Mouse (Mus musculus) hindbrain, embryonic 10.5 days (tissue): ENCODE measurements at regions not wholly inside any gene's neighbourhood (a gene's known extent, or its start where the extent isn't known, plus 50 kb on each side); places are given as distances from the start of the nearest gene placed in this dataset.

ENCODE experiments used
- DNase-seq: peaks from one replicate; pipeline ENCODE4 v3.0.0-alpha.2; 2017; ENCODE audit warnings: low spot score
- H3K27ac ChIP-seq: fragments of 300-500 bp; sonication (generic); 2 replicates; pipeline ENCODE4 v1.5.1; 2016; ENCODE audit warnings: mild to moderate bottlenecking, moderate library complexity
- H3K27me3 ChIP-seq: fragments of 300-500 bp; sonication (generic); 2 replicates; pipeline ENCODE4 v1.6.1; 2016; ENCODE audit warnings: mild to moderate bottlenecking; ENCODE audit not compliant: poor library complexity, insufficient read depth, severe bottlenecking
- H3K36me3 ChIP-seq: fragments of 300-500 bp; sonication (generic); 2 replicates; pipeline ENCODE4 v1.6.1; 2016; ENCODE audit warnings: mild to moderate bottlenecking, moderate library complexity
- H3K4me1 ChIP-seq: fragments of 300-500 bp; sonication (generic); replicated peaks from 2 replicates; pipeline ENCODE4 v1.6.1; 2016; ENCODE audit warnings: mild to moderate bottlenecking
- H3K4me3 ChIP-seq: fragments of 300-500 bp; sonication (generic); 2 replicates; pipeline ENCODE4 v1.5.1; 2016; ENCODE audit warnings: mild to moderate bottlenecking, moderate library complexity
- H3K9me3 ChIP-seq: fragments of 300-500 bp; sonication (generic); 2 replicates; pipeline ENCODE4 v1.6.1; 2016; ENCODE audit warnings: mild to moderate bottlenecking, moderate library complexity
- WGBS: fragments of 180-500 bp; shearing (Covaris S2); methylation state at CpG from one replicate; pipeline ENCODE4 v1.1.7; 2016; 5-methylcytosine and 5-hydroxymethylcytosine counted together

GRCm38 (mm10) chr5:75850855-75851254, 127.4 kb downstream of the Kdr start:
- H3K36me3 ChIP-seq, result no peaks in the 10 kb centered on the region
- no peaks in the 10 kb centered on the region for H3K9me3 ChIP-seq
- no peak overlapping the region for H3K4me3 ChIP-seq
- 0 out of 2 replicates have a peak, but pooled peaks cover 3% of the 10 kb centered on the region for H3K27me3 ChIP-seq
- H3K4me1 ChIP-seq, result peaks cover 20% of the 10 kb centered on the region
- H3K27ac ChIP-seq, result no peak overlapping the region
- no peak for DNase-seq
- WGBS, result 67% methylated on average over 4 of the region's 4 CpGs

- Histone ChIP-seq H3K4me1 (peaks cover 26% of the 10 kb centered on the region), H3K27me3 (0 out of 2 replicates have a peak, but pooled peaks cover 3% of the 10 kb centered on the region), H3K9me3 (no peaks in the 10 kb centered on the region), H3K27ac (no peak overlapping the region), H3K36me3 (no peaks in the 10 kb centered on the region), H3K4me3 (no peak overlapping the region)
- 88% methylated on average over 6 of the region's 6 CpGs for WGBS
- DNase-seq, result no peak
These were observed 130.3 kb downstream of the Kdr start for GRCm38 (mm10) chr5:75847966-75848365.

GRCm38 (mm10) chr5:75847341-75847740, 130.9 kb downstream of the Kdr start:
- H3K4me3 ChIP-seq, result no peak overlapping the region

GRCm38 (mm10) chr5:75846016-75846415, 132.2 kb downstream of the Kdr start:
- Histone ChIP-seq H3K27ac (no peak overlapping the region), H3K4me3 (no peak overlapping the region), H3K4me1 (peaks cover 26% of the 10 kb centered on the region), H3K36me3 (no peaks in the 10 kb centered on the region), H3K27me3 (no peaks in the 10 kb centered on the region), H3K9me3 (no peaks in the 10 kb centered on the region)
- no peak for DNase-seq
- 43% methylated on average over 3 of the region's 3 CpGs for WGBS

More at GRCm38 (mm10) chr5:75847341-75847740, 130.9 kb downstream of the Kdr start:
- H3K27ac ChIP-seq, result no peak overlapping the region
- H3K36me3 ChIP-seq, result no peaks in the 10 kb centered on the region
- 0 out of 2 replicates have a peak, but pooled peaks cover under 1% of the 10 kb centered on the region for H3K27me3 ChIP-seq
- H3K4me1 ChIP-seq, result peaks cover 26% of the 10 kb centered on the region
- WGBS, result 69% methylated on average over 3 of the region's 3 CpGs
- H3K9me3 ChIP-seq, result no peaks in the 10 kb centered on the region
- no peak for DNase-seq

GRCm38 (mm10) chr5:75843807-75844206, 134.5 kb downstream of the Kdr start:
- Histone ChIP-seq H3K36me3 (no peaks in the 10 kb centered on the region), H3K4me1 (peaks cover 28% of the 10 kb centered on the region), H3K27ac (no peak overlapping the region), H3K4me3 (no peak overlapping the region), H3K27me3 (no peaks in the 10 kb centered on the region), H3K9me3 (no peaks in the 10 kb centered on the region)
- WGBS, result 72% methylated on average over 3 of the region's 3 CpGs
- no peak for DNase-seq

- DNase-seq, result no peak
- 88% methylated on average over 7 of the region's 7 CpGs for WGBS
- H3K9me3 ChIP-seq, result no peaks in the 10 kb centered on the region
- H3K4me1 ChIP-seq, result peaks cover 11% of the 10 kb centered on the region
- H3K36me3 ChIP-seq, result no peaks in the 10 kb centered on the region
- H3K27ac ChIP-seq, result no peak overlapping the region
- H3K4me3 ChIP-seq, result no peak overlapping the region
- H3K27me3 ChIP-seq, result no peaks in the 10 kb centered on the region
These were observed 137.8 kb downstream of the Kdr start for GRCm38 (mm10) chr5:75840421-75840820.

GRCm38 (mm10) chr5:75835556-75835961, 142.7 kb downstream of the Kdr start:
- Histone ChIP-seq H3K27ac (no peak overlapping the region), H3K9me3 (no peaks in the 10 kb centered on the region), H3K4me3 (0 out of 2 replicates have a peak overlapping the region, but pooled peaks have one; percentile 3), H3K4me1 (peaks cover 11% of the 10 kb centered on the region), H3K27me3 (no peaks in the 10 kb centered on the region), H3K36me3 (no peaks in the 10 kb centered on the region)
- DNase-seq, result peak; percentile 22
- WGBS, result 63% methylated on average over 20 of the region's 20 CpGs

- 72% methylated on average over 17 of the region's 17 CpGs for whole genome bisulfite sequencing
- Histone ChIP-seq H3K4me1 (peaks cover 12% of the 10 kb centered on the region), H3K36me3 (no peaks in the 10 kb centered on the region), H3K4me3 (0 out of 2 replicates have a peak overlapping the region, but pooled peaks have one; percentile 3), H3K9me3 (no peaks in the 10 kb centered on the region), H3K27me3 (no peaks in the 10 kb centered on the region), H3K27ac (no peak overlapping the region)
- no peak for DNase-seq
These were observed 143.3 kb downstream of the Kdr start for GRCm38 (mm10) chr5:75834766-75835555.

- WGBS, result 91% methylated on average over 5 of the region's 5 CpGs
- H3K4me3 ChIP-seq, result no peak overlapping the region
- H3K4me1 ChIP-seq, result peaks cover 15% of the 10 kb centered on the region
- no peaks in the 10 kb centered on the region for H3K27me3 ChIP-seq
- no peaks in the 10 kb centered on the region for H3K9me3 ChIP-seq
- no peaks in the 10 kb centered on the region for H3K36me3 ChIP-seq
- no peak overlapping the region for H3K27ac ChIP-seq
- DNase-seq, result no peak
These were observed 145.9 kb downstream of the Kdr start for GRCm38 (mm10) chr5:75832341-75832740.

GRCm38 (mm10) chr5:75829850-75830625, 148.2 kb downstream of the Kdr start:
- Histone ChIP-seq H3K27me3 (no peaks in the 10 kb centered on the region), H3K4me1 (peaks cover 10% of the 10 kb centered on the region), H3K9me3 (no peaks in the 10 kb centered on the region), H3K36me3 (no peaks in the 10 kb centered on the region), H3K4me3 (no peak overlapping the region), H3K27ac (no peak overlapping the region)
- 48% methylated on average over 6 of the region's 6 CpGs for WGBS
- DNase-seq, result no peak

GRCm38 (mm10) chr5:75828332-75828731, 149.9 kb downstream of the Kdr start:
- Histone ChIP-seq H3K27me3 (no peaks in the 10 kb centered on the region), H3K27ac (no peak overlapping the region), H3K36me3 (no peaks in the 10 kb centered on the region), H3K4me3 (no peak overlapping the region), H3K9me3 (no peaks in the 10 kb centered on the region), H3K4me1 (peaks cover 10% of the 10 kb centered on the region)
- DNase-seq, result no peak
- 91% methylated on average over 5 of the region's 5 CpGs for WGBS

GRCm38 (mm10) chr5:75826283-75827098, 151.8 kb downstream of the Kdr start:
- Histone ChIP-seq H3K27ac (no peak overlapping the region), H3K36me3 (no peaks in the 10 kb centered on the region), H3K9me3 (no peaks in the 10 kb centered on the region), H3K4me3 (no peak overlapping the region), H3K27me3 (no peaks in the 10 kb centered on the region), H3K4me1 (peaks cover 10% of the 10 kb centered on the region)
- DNase-seq, result no peak
- 75% methylated on average over 10 of the region's 10 CpGs for WGBS
